Mouse (Mus musculus) CH12.LX (cell line): Measurements from ENCODE around the gene Laptm4a. TPM values are rescaled to one million over a fixed set of nuclear protein-coding genes. Genes with fewer than 3 reads are reported as not detected.
A peak's percentile ranks its signal among the peaks of the same experiment; 100 is the strongest.
"Not testable (repeated sequence)": the region's sequence is repeated elsewhere in the genome, so short reads cannot be mapped to it uniquely, and the experiment has no call there.

Source experiments
- DNase-seq: peaks from one replicate; pipeline ENCODE4 v3.0.0-alpha.2; 2013; ENCODE audit errors: extremely low read depth
- H3K27ac ChIP-seq: 2 replicates; pipeline ENCODE4 v1.5.1; 2012; ENCODE audit warnings: low read depth, mild to moderate bottlenecking, control low read depth, moderate library complexity; ENCODE audit not compliant: insufficient read depth
- H3K27me3 ChIP-seq: replicated peaks from 2 replicates; pipeline ENCODE3; 2012; ENCODE audit warnings: inconsistent platforms
- H3K36me3 ChIP-seq, 2 experiments: replicated peaks in 1 of 2; 2 replicates each; pipeline versions ENCODE3 to v1.6.1; 2012; ENCODE audit warnings: inconsistent platforms in 1 of 2, low read length in 1 of 2, mild to moderate bottlenecking in 1 of 2, mixed read lengths in 1 of 2, moderate library complexity in 1 of 2; ENCODE audit not compliant: control insufficient read depth in 1 of 2, insufficient read depth in 1 of 2
- H3K4me1 ChIP-seq, 2 experiments: 2 replicates each; pipeline ENCODE4 v1.6.1; 2012; ENCODE audit warnings: inconsistent platforms in 1 of 2, moderate library complexity in 1 of 2; ENCODE audit not compliant: insufficient read depth in 2 of 2, control insufficient read depth in 1 of 2
- H3K4me2 ChIP-seq: 2 replicates; pipeline ENCODE4 v1.6.1; 2012; ENCODE audit warnings: low read depth, mild to moderate bottlenecking, control low read depth; ENCODE audit not compliant: poor library complexity, insufficient read depth, severe bottlenecking
- H3K4me3 ChIP-seq, 3 experiments: fragments of 150-350 bp in 1 of 3; sonication (generic) in 1 of 3; replicated peaks in 1 of 3; 2 replicates each; pipeline versions ENCODE3 to v1.5.1; 2011 to 2012; ENCODE audit warnings: low read depth in 2 of 3, low read length in 2 of 3, mild to moderate bottlenecking in 2 of 3, moderate library complexity in 2 of 3, control low read depth in 1 of 3, improper control_type of control experiment in 1 of 3, inconsistent platforms in 1 of 3, mixed read lengths in 1 of 3; ENCODE audit not compliant: poor library complexity in 1 of 3
- H3K79me2 ChIP-seq: replicated peaks from 2 replicates; pipeline ENCODE4 v1.6.1; 2012; ENCODE audit warnings: mild to moderate bottlenecking, moderate library complexity; ENCODE audit not compliant: control insufficient read depth, poor library complexity, insufficient read depth, severe bottlenecking; ENCODE audit errors: extremely low read depth
- H3K9ac ChIP-seq: 2 replicates; pipeline ENCODE4 v1.6.1; 2012; ENCODE audit warnings: low read depth, mild to moderate bottlenecking, control low read depth, moderate library complexity; ENCODE audit not compliant: insufficient read depth
- H3K9me3 ChIP-seq: replicated peaks from 2 replicates; pipeline ENCODE3; 2012; ENCODE audit warnings: low read length, inconsistent platforms, mixed read lengths
- BHLHE40 ChIP-seq: IDR thresholded peaks from 2 replicates; pipeline ENCODE4 v1.6.1; 2011; ENCODE audit warnings: mild to moderate bottlenecking, low read depth, low read length, improper control_type of control experiment
- CHD1 ChIP-seq: IDR thresholded peaks from 2 replicates; pipeline ENCODE4 v1.6.1; 2012; ENCODE audit warnings: low read depth, low read length, improper control_type of control experiment, inconsistent platforms
- CTCF ChIP-seq, 2 experiments: IDR thresholded peaks in 1 of 2; conservative IDR thresholded peaks in 1 of 2; 2 replicates each; pipeline ENCODE4 v1.5.1; 2011 to 2012; ENCODE audit warnings: low read depth in 2 of 2, low read length in 2 of 2, improper control_type of control experiment in 1 of 2, inconsistent platforms in 1 of 2, mild to moderate bottlenecking in 1 of 2, moderate library complexity in 1 of 2
- E2F4 ChIP-seq: IDR thresholded peaks from 2 replicates; pipeline ENCODE4 v1.6.1; 2011; ENCODE audit warnings: low read depth, low read length, improper control_type of control experiment; ENCODE audit not compliant: insufficient replicate concordance
- ELF1 ChIP-seq: IDR thresholded peaks from 2 replicates; pipeline ENCODE4 v1.6.1; 2014; ENCODE audit warnings: low read depth, mild to moderate bottlenecking, inconsistent platforms, low read length, improper control_type of control experiment
- EP300 ChIP-seq: IDR thresholded peaks from 2 replicates; pipeline ENCODE4 v1.6.1; 2011; ENCODE audit warnings: low read length, improper control_type of control experiment
- ETS1 ChIP-seq: conservative IDR thresholded peaks from 2 replicates; pipeline ENCODE4 v1.6.1; 2012; ENCODE audit warnings: low read depth, mild to moderate bottlenecking, inconsistent platforms, low read length, improper control_type of control experiment, moderate library complexity
- IRF4 ChIP-seq: IDR thresholded peaks from 2 replicates; pipeline ENCODE4 v1.6.1; 2014; ENCODE audit warnings: low read depth, mild to moderate bottlenecking, inconsistent platforms, low read length, improper control_type of control experiment
- JUN ChIP-seq: IDR thresholded peaks from 2 replicates; pipeline ENCODE4 v1.6.1; 2011; ENCODE audit warnings: low read depth, mild to moderate bottlenecking, low read length, improper control_type of control experiment, moderate library complexity; ENCODE audit not compliant: insufficient read depth
- JUND ChIP-seq: conservative IDR thresholded peaks from 2 replicates; pipeline ENCODE4 v1.6.1; 2011; ENCODE audit warnings: low read depth, low read length, improper control_type of control experiment
- MAFK ChIP-seq: IDR thresholded peaks from 2 replicates; pipeline ENCODE4 v1.6.1; 2011; ENCODE audit warnings: low read length, improper control_type of control experiment; ENCODE audit not compliant: insufficient replicate concordance
- MAZ ChIP-seq: IDR thresholded peaks from 2 replicates; pipeline ENCODE4 v1.6.1; 2012; ENCODE audit warnings: low read depth, mild to moderate bottlenecking, inconsistent platforms, low read length, improper control_type of control experiment, moderate library complexity
- PAX5 ChIP-seq: IDR thresholded peaks from 2 replicates; pipeline ENCODE4 v1.6.1; 2012; ENCODE audit warnings: low read length, inconsistent platforms, mixed read lengths
- POLR2AphosphoS2 ChIP-seq: IDR thresholded peaks from 2 replicates; pipeline ENCODE4 v1.6.1; 2011; ENCODE audit warnings: low read depth, low read length, improper control_type of control experiment
- RCOR1 ChIP-seq: conservative IDR thresholded peaks from 2 replicates; pipeline ENCODE4 v1.6.1; 2012; ENCODE audit warnings: low read depth, mild to moderate bottlenecking, inconsistent platforms, low read length, improper control_type of control experiment
- SIN3A ChIP-seq: IDR thresholded peaks from 2 replicates; pipeline ENCODE4 v1.6.1; 2012; ENCODE audit warnings: low read length, improper control_type of control experiment, inconsistent platforms
- SMC3 ChIP-seq: IDR thresholded peaks from 2 replicates; pipeline ENCODE4 v1.6.1; 2011; ENCODE audit warnings: low read depth, low read length, improper control_type of control experiment
- UBTF ChIP-seq: IDR thresholded peaks from 2 replicates; pipeline ENCODE4 v1.6.1; 2012; ENCODE audit warnings: low read depth, mild to moderate bottlenecking, inconsistent platforms, low read length, improper control_type of control experiment, moderate library complexity
- USF1 ChIP-seq: IDR thresholded peaks from 2 replicates; pipeline ENCODE4 v1.6.1; 2014; ENCODE audit warnings: low read depth, mild to moderate bottlenecking, inconsistent platforms, low read length, improper control_type of control experiment
- ZKSCAN1 ChIP-seq: IDR thresholded peaks from 2 replicates; pipeline ENCODE4 v1.6.1; 2012; ENCODE audit warnings: low read depth, inconsistent platforms, low read length, improper control_type of control experiment, borderline replicate concordance
- ZMIZ1 ChIP-seq: IDR thresholded peaks from 2 replicates; pipeline ENCODE4 v1.6.1; 2012; ENCODE audit warnings: low read depth, mild to moderate bottlenecking, inconsistent platforms, low read length, improper control_type of control experiment
- ZNF384 ChIP-seq: IDR thresholded peaks from 2 replicates; pipeline ENCODE4 v1.6.1; 2012; ENCODE audit warnings: low read depth, low read length, improper control_type of control experiment, inconsistent platforms
- dilution Hi-C: fragments of 300-500 bp; cut with MboI; formaldehyde crosslinking; loops from 2 replicates; pipeline ENCODE4 v1.14.3; 2020; ENCODE audit warnings: low sequenced_read_pairs; ENCODE audit not compliant: extremely low pct_unique_long_range_greater_than_20kb, extremely low pct_ligation_motif_present
- in situ Hi-C: fragments of 300-500 bp; cut with MboI; formaldehyde crosslinking; loops from 3 replicates; pipeline ENCODE4 v1.14.3; 2019; ENCODE audit warnings: low sequenced_read_pairs, low pct_ligation_motif_present, low pct_unique_long_range_greater_than_20kb, mixed read lengths
- polyA plus RNA-seq: library from polyadenylated mRNA; unstranded; fragments of >175 nt; gene quantifications from 2 replicates; pipeline ENCODE4 v1.2.1, GENCODE M21; 2012; ENCODE audit warnings: low read depth; ENCODE audit not compliant: insufficient read length
- total RNA-seq, 2 experiments: library from RNA; depleted of rRNA; stranded (reverse); fragments of 300-350 nt in 1 of 2; fragments of >200 nt in 1 of 2; gene quantifications; 2 replicates each; pipeline ENCODE4 v1.2.3; 2012 to 2014

Laptm4a gene
- total and polyA plus RNA-seq, 3 experiments = 48.3 to 73.8 (median 64.5) TPM

GRCm38 (mm10) chr12:8936210-8936609 lies 14.7 kb downstream of the Laptm4a start:
- DNase-seq = peak; percentile 31
- H3K27me3 ChIP-seq, H3K27ac ChIP-seq, H3K4me2 ChIP-seq, H3K4me3 ChIP-seq, H3K9ac ChIP-seq, in situ Hi-C loops, H3K9me3 ChIP-seq, dilution Hi-C loops: not testable (repeated sequence)
- Histone ChIP-seq H3K36me3 (peaks cover 52 to 76% of the 10 kb centered on the region in 2 experiments), H3K79me2 (peaks cover 14% of the 10 kb centered on the region), H3K4me1 (peaks cover 9 to 26% of the 10 kb centered on the region in 2 experiments)
- TF ChIP-seq SMC3 (peak; percentile 7; the same call in 1 of the 2 replicates), CTCF (conservative IDR thresholded peaks at IDR 0.05 in 1 of 2, IDR thresholded peaks at IDR 0.05 in 1 of 2; ENCODE audit: low read depth in 2 of 2, low read length in 2 of 2) (peak; percentile 20 to 59; a peak in 3 of 4 replicates), ZNF384 (peak; percentile 32)

DNA sequence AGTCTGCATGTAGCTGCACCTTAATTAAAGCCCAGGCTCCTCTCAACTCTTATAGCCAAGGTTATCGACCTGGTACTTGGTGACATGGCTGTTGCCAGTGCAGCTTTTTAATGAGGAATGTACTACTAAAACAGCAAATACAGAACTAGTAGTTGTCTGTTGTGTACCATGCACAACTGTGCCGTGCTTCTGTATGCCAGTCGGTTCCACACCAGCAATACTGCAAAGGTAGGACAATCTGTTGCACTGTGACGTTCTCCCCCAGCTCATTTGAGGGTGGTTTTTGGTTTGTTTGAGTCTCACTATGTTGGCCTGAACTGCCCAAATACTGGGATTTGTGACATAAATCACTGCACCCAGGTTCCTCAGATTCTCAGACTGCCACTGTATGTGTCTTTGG lies 18.0 kb downstream of the Laptm4a start:
- peaks cover 15 to 32% of the 10 kb centered on the region in 2 experiments for H3K4me1 ChIP-seq
- no peak overlapping the region for H3K4me3 ChIP-seq
- no peak overlapping the region for H3K27ac ChIP-seq
- dilution Hi-C loops = no loop called here
- H3K79me2 ChIP-seq = no peaks in the 10 kb centered on the region
- H3K9ac ChIP-seq = no peak overlapping the region
- DNase-seq = no peak
- TF ChIP-seq PAX5 (no peak), IRF4 (no peak), ZNF384 (no peak), ZKSCAN1 (no peak), ZMIZ1 (no peak), MAFK (no peak), UBTF (no peak), SIN3A (no peak), ELF1 (no peak), POLR2AphosphoS2 (no peak), USF1 (no peak), E2F4 (no peak), JUND (no peak), JUN (no peak), CHD1 (no peak), EP300 (no peak), BHLHE40 (no peak), MAZ (no peak), ETS1 (no peak), RCOR1 (no peak)
- H3K9me3 ChIP-seq = no peaks in the 10 kb centered on the region
- H3K4me2 ChIP-seq = no peak overlapping the region
- in situ Hi-C loops = no loop called here
- no peaks in the 10 kb centered on the region for H3K27me3 ChIP-seq
- peaks cover 42 to 51% of the 10 kb centered on the region in 2 experiments for H3K36me3 ChIP-seq
